Comparison of ENCODE assay signal across 14 mouse cellular contexts in the genomic region with DNA sequence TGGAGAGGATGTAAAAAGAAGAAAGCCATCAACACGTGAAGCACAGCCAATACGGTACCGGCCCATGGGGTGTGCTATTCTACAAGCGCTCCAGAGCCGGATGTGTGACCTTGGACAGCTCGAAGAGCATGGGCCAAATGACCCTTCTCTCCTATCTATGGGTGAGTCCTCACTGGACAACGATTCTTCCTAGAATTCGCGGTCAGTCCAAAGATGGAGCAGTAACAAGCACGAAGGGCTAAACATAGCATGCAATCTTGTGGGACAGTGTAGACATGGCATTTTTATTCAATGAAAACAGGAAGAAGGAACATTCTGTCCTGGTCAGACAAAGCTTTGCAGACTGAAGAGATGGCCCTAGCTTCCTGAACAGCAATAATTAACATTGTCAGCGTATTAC. TPM values are rescaled to one million over a fixed set of nuclear protein-coding genes. Genes with fewer than 3 reads are reported as not detected.
DNase-seq lines count a peak whose midpoint lies in the region; ATAC-seq lines count a peak whose summit lies in the region.
"Had no signal": no experiment of that assay in that cellular context is flagged by ENCODE, and none has a peak within 500 bp of the region (broad histone marks: within the 10 kb centered on the region; RNA-seq: fewer than 3 reads in every experiment).

No protein-coding gene starts in this region.

- H3K9me3 ChIP-seq in heart, embryonic 11.5 days (replicated peaks; ENCODE audit: control insufficient read depth, low read length), result no peaks in the 10 kb centered on the region
- no peaks in the 10 kb centered on the region for H3K9me3 ChIP-seq in heart, embryonic 15.5 days (replicated peaks)
- H3K9me3 ChIP-seq in kidney, embryonic 15.5 days (replicated peaks), result no peaks in the 10 kb centered on the region
- H3K9me3 ChIP-seq in liver, embryonic 16.5 days (replicated peaks; ENCODE audit: control insufficient read depth, low read length), result no peaks in the 10 kb centered on the region
- no peaks in the 10 kb centered on the region for H3K9me3 ChIP-seq in forebrain, embryonic 12.5 days
- H3K9me3 ChIP-seq: midbrain, embryonic 10.5 days had no signal

- no peaks in the 10 kb centered on the region for H3K27me3 ChIP-seq in heart, embryonic 11.5 days (ENCODE audit: control insufficient read depth, insufficient read depth, low read length)
- H3K27me3 ChIP-seq in heart, embryonic 15.5 days, result no peaks in the 10 kb centered on the region
- no peaks in the 10 kb centered on the region for H3K27me3 ChIP-seq in kidney, embryonic 15.5 days
- H3K27me3 ChIP-seq in liver, embryonic 16.5 days (ENCODE audit: control insufficient read depth, insufficient read depth, low read depth, low read length), result no peaks in the 10 kb centered on the region
- H3K27me3 ChIP-seq in forebrain, embryonic 12.5 days, result peaks cover 3% of the 10 kb centered on the region; the same call in 1 of the 2 replicates

- peak overlapping the region; percentile 50; the same call in 1 of the 2 replicates for H3K27ac ChIP-seq in heart, embryonic 11.5 days (ENCODE audit: low read depth, low read length)
- peak overlapping the region; percentile 42; the same call in 1 of the 2 replicates for H3K27ac ChIP-seq in heart, embryonic 15.5 days
- peak overlapping the region; percentile 79 for H3K27ac ChIP-seq in kidney, embryonic 15.5 days
- no peak overlapping the region; the same call in 1 of the 2 replicates for H3K27ac ChIP-seq in liver, embryonic 16.5 days (ENCODE audit: low read length)
- no peak overlapping the region for H3K27ac ChIP-seq in forebrain, embryonic 12.5 days
- H3K27ac ChIP-seq: hindbrain, postnatal 0 days; midbrain, embryonic 10.5 days had no signal

- H3K4me1 ChIP-seq in heart, embryonic 11.5 days (ENCODE audit: control insufficient read depth, insufficient read depth, low read length), result peaks cover 30% of the 10 kb centered on the region
- H3K4me1 ChIP-seq in heart, embryonic 15.5 days (replicated peaks), result peaks cover 30% of the 10 kb centered on the region
- peaks cover 46% of the 10 kb centered on the region for H3K4me1 ChIP-seq in kidney, embryonic 15.5 days
- H3K4me1 ChIP-seq in liver, embryonic 16.5 days (ENCODE audit: control insufficient read depth, low read depth, low read length), result no peaks in the 10 kb centered on the region
- peaks cover 18% of the 10 kb centered on the region for H3K4me1 ChIP-seq in forebrain, embryonic 12.5 days

- no peak overlapping the region for H3K9ac ChIP-seq in heart, embryonic 11.5 days (ENCODE audit: low read depth, low read length)
- H3K9ac ChIP-seq in heart, embryonic 15.5 days, result no peak overlapping the region
- H3K9ac ChIP-seq in kidney, embryonic 15.5 days, result no peak overlapping the region
- H3K9ac ChIP-seq in liver, embryonic 16.5 days (ENCODE audit: low read depth, low read length), result no peak overlapping the region
- H3K9ac ChIP-seq in forebrain, embryonic 12.5 days, result no peak overlapping the region

- intact Hi-C loops in heart, postnatal 25 days (cut with DNase I), result no loop called here

- H3K4me2 ChIP-seq in heart, embryonic 11.5 days, result no peak overlapping the region
- H3K4me2 ChIP-seq in heart, embryonic 15.5 days, result no peak overlapping the region
- no peak overlapping the region for H3K4me2 ChIP-seq in kidney, embryonic 15.5 days
- no peak overlapping the region for H3K4me2 ChIP-seq in liver, embryonic 16.5 days (ENCODE audit: low read depth, low read length)
- no peak overlapping the region for H3K4me2 ChIP-seq in forebrain, embryonic 12.5 days

- DNase-seq in heart, postnatal 25 days (ENCODE audit: low spot score), result no peak
- DNase-seq in MN1 (ENCODE audit: low spot score), result no peak
- DNase-seq: cerebellum, postnatal 36 days; spleen, adult 18-20 months; thymus, postnatal 36 days had no signal

- no peak for ATAC-seq in heart, embryonic 11.5 days (replicated peaks; ENCODE audit: insufficient number of reproducible peaks, low FRiP score, low TSS enrichment)
- no peak for ATAC-seq in heart, embryonic 15.5 days (replicated peaks; ENCODE audit: insufficient number of reproducible peaks, insufficient read depth, low FRiP score, low read depth)
- ATAC-seq in kidney, embryonic 15.5 days (replicated peaks; ENCODE audit: low FRiP score), result peak; percentile 33
- peak; percentile 52 for ATAC-seq in liver, embryonic 16.5 days (ENCODE audit: low read depth)
- no peak for ATAC-seq in forebrain, embryonic 12.5 days (ENCODE audit: low FRiP score)
- ATAC-seq: CD4-positive, CD25-positive, alpha-beta regulatory T cell, adult 4 months; hindbrain, postnatal 0 days had no signal

- H3K4me3 ChIP-seq in heart, embryonic 11.5 days (ENCODE audit: low read depth, low read length), result no peak overlapping the region
- no peak overlapping the region for H3K4me3 ChIP-seq in heart, embryonic 15.5 days
- H3K4me3 ChIP-seq in kidney, embryonic 15.5 days (replicated peaks), result no peak overlapping the region
- H3K4me3 ChIP-seq in liver, embryonic 16.5 days (ENCODE audit: low read depth, low read length), result no peak overlapping the region
- no peak overlapping the region for H3K4me3 ChIP-seq in forebrain, embryonic 12.5 days (replicated peaks)
- H3K4me3 ChIP-seq: midbrain, embryonic 10.5 days; myocyte had no signal

- H3K36me3 ChIP-seq in heart, embryonic 11.5 days (ENCODE audit: control insufficient read depth, insufficient read depth, low read length), result no peaks in the 10 kb centered on the region
- H3K36me3 ChIP-seq in heart, embryonic 15.5 days, result no peaks in the 10 kb centered on the region
- H3K36me3 ChIP-seq in kidney, embryonic 15.5 days, result no peaks in the 10 kb centered on the region
- no peaks in the 10 kb centered on the region for H3K36me3 ChIP-seq in liver, embryonic 16.5 days (ENCODE audit: control insufficient read depth, insufficient read depth)
- no peaks in the 10 kb centered on the region for H3K36me3 ChIP-seq in forebrain, embryonic 12.5 days (replicated peaks)
- H3K36me3 ChIP-seq: midbrain, embryonic 10.5 days had no signal

- 78% methylated on average over 11 of the region's 11 CpGs for WGBS in heart, embryonic 11.5 days (ENCODE audit: insufficient replicate concordance)
- 73% methylated on average over 11 of the region's 11 CpGs for WGBS in heart, embryonic 15.5 days
- WGBS in kidney, embryonic 15.5 days, result 66% methylated on average over 11 of the region's 11 CpGs
- 64% methylated on average over 11 of the region's 11 CpGs for WGBS in liver, embryonic 16.5 days (ENCODE audit: insufficient replicate concordance)
- 93% methylated on average over 11 of the region's 11 CpGs for WGBS in forebrain, embryonic 12.5 days

RNA-seq across cellular contexts. Expression of a gene that starts 24.7 kb away (rescaled TPM):
- polyA plus RNA-seq in heart, embryonic 11.5 days (2014; fragmentation: Nextera tagmentation; extraction: Ambion mirVana), result 4.4 and 4.6 TPM in 2 replicates
- total RNA-seq in heart, postnatal 25 days (2021), result 1 to 10 TPM; 3.5 to 4.8 TPM
- 5.5 and 6.2 TPM in 2 replicates for polyA plus RNA-seq in heart, embryonic 15.5 days (2015; fragmentation: Nextera tagmentation; extraction: Ambion mirVana)
- polyA plus RNA-seq in kidney, embryonic 15.5 days (2015; fragmentation: Nextera tagmentation; extraction: Ambion mirVana), result 13.9 and 15.5 TPM in 2 replicates
- 2.4 and 3.4 TPM in 2 replicates for polyA plus RNA-seq in liver, embryonic 16.5 days (2015; fragmentation: Nextera tagmentation; extraction: Ambion mirVana)
- 3.9 and 4.2 TPM in 2 replicates for polyA plus RNA-seq in forebrain, embryonic 12.5 days (2016; fragmentation: Nextera tagmentation; extraction: Ambion mirVana)
- polyA plus RNA-seq: CD4-positive, CD25-positive, alpha-beta regulatory T cell, adult 4 months had no signal

Comparison
In these comparisons a context has a peak if more than half of its experiments do, and no peak if none do; other contexts are left out.
1. ATAC-seq: peak in kidney, embryonic 15.5 days (single experiment) and liver, embryonic 16.5 days (single experiment); none in heart, embryonic 11.5 days (single experiment), heart, embryonic 15.5 days (single experiment) and forebrain, embryonic 12.5 days (single experiment).
2. H3K27ac ChIP-seq: peak in heart, embryonic 11.5 days (single experiment), heart, embryonic 15.5 days (single experiment) and kidney, embryonic 15.5 days (single experiment); none in liver, embryonic 16.5 days (single experiment) and forebrain, embryonic 12.5 days (single experiment).